Mouse (Mus musculus): ENCODE measurements around the gene Gldc. TPM values are rescaled to one million over a fixed set of nuclear protein-coding genes. Genes with fewer than 3 reads are reported as not detected.

The Gldc gene
- polyA plus RNA-seq, 1 experiment from 2014 or later: 1.1 TPM

GRCm38 (mm10) chr19:30205159-30205816, 30.1 kb upstream of the Gldc start:
- no peak overlapping the region for H3K9ac ChIP-seq (ENCODE audit: low read length)
- no peak for ATAC-seq (replicated peaks; ENCODE audit: extremely low read depth, insufficient read depth, low FRiP score)

GRCm38 (mm10) chr19:30202177-30202576, 26.9 kb upstream of the Gldc start:
- 39% methylated on average over 7 of the region's 7 CpGs for WGBS
- Histone ChIP-seq H3K36me3 (ENCODE audit: control insufficient read depth, insufficient read depth) (no peaks in the 10 kb centered on the region), H3K4me1 (ENCODE audit: control insufficient read depth, insufficient read depth, low read length) (no peaks in the 10 kb centered on the region), H3K27ac (ENCODE audit: low read length) (no peak overlapping the region), H3K9me3 (replicated peaks; ENCODE audit: control insufficient read depth, low read length) (no peaks in the 10 kb centered on the region), H3K27me3 (ENCODE audit: control insufficient read depth, insufficient read depth, low read length) (no peaks in the 10 kb centered on the region), H3K4me2 (ENCODE audit: low read depth, low read length) (no peak overlapping the region), H3K9ac (ENCODE audit: low read length) (no peak overlapping the region), H3K4me3 (ENCODE audit: low read length) (no peak overlapping the region)
- ATAC-seq (replicated peaks; ENCODE audit: extremely low read depth, insufficient read depth, low FRiP score): no peak

More at GRCm38 (mm10) chr19:30205159-30205816, 30.1 kb upstream of the Gldc start:
- no peak overlapping the region for H3K4me3 ChIP-seq (ENCODE audit: low read length)
- no peaks in the 10 kb centered on the region for H3K9me3 ChIP-seq (replicated peaks; ENCODE audit: control insufficient read depth, low read length)
- no peaks in the 10 kb centered on the region for H3K4me1 ChIP-seq (ENCODE audit: control insufficient read depth, insufficient read depth, low read length)
- 18% methylated on average over 12 of the region's 12 CpGs for WGBS
- H3K36me3 ChIP-seq (ENCODE audit: control insufficient read depth, insufficient read depth): no peaks in the 10 kb centered on the region
- H3K27me3 ChIP-seq (ENCODE audit: control insufficient read depth, insufficient read depth, low read length): no peaks in the 10 kb centered on the region
- H3K27ac ChIP-seq (ENCODE audit: low read length): no peak overlapping the region
- no peak overlapping the region for H3K4me2 ChIP-seq (ENCODE audit: low read depth, low read length)

GRCm38 (mm10) chr19:30194999-30195398, 19.8 kb upstream of the Gldc start:
- Histone ChIP-seq H3K4me2 (ENCODE audit: low read depth, low read length) (no peak overlapping the region), H3K27me3 (ENCODE audit: control insufficient read depth, insufficient read depth, low read length) (no peaks in the 10 kb centered on the region), H3K4me1 (ENCODE audit: control insufficient read depth, insufficient read depth, low read length) (no peaks in the 10 kb centered on the region), H3K9ac (ENCODE audit: low read length) (no peak overlapping the region), H3K36me3 (ENCODE audit: control insufficient read depth, insufficient read depth) (no peaks in the 10 kb centered on the region), H3K9me3 (replicated peaks; ENCODE audit: control insufficient read depth, low read length) (no peaks in the 10 kb centered on the region), H3K4me3 (ENCODE audit: low read length) (no peak overlapping the region), H3K27ac (ENCODE audit: low read length) (no peak overlapping the region)
- ATAC-seq (replicated peaks; ENCODE audit: extremely low read depth, insufficient read depth, low FRiP score): no peak
- WGBS: 75% methylated on average over 6 of the region's 6 CpGs

- Histone ChIP-seq H3K4me2 (ENCODE audit: low read depth, low read length) (no peak overlapping the region), H3K4me1 (ENCODE audit: control insufficient read depth, insufficient read depth, low read length) (no peaks in the 10 kb centered on the region), H3K27me3 (ENCODE audit: control insufficient read depth, insufficient read depth, low read length) (no peaks in the 10 kb centered on the region), H3K27ac (ENCODE audit: low read length) (no peak overlapping the region), H3K9ac (ENCODE audit: low read length) (no peak overlapping the region), H3K4me3 (ENCODE audit: low read length) (no peak overlapping the region), H3K9me3 (replicated peaks; ENCODE audit: control insufficient read depth, low read length) (peaks cover 4% of the 10 kb centered on the region), H3K36me3 (ENCODE audit: control insufficient read depth, insufficient read depth) (no peaks in the 10 kb centered on the region)
- 88% methylated on average over 2 of the region's 2 CpGs for WGBS
- no peak for ATAC-seq (replicated peaks; ENCODE audit: extremely low read depth, insufficient read depth, low FRiP score)
These were observed 12.0 kb upstream of the Gldc start for GRCm38 (mm10) chr19:30187232-30187631.

GRCm38 (mm10) chr19:30185536-30185935, 10.3 kb upstream of the Gldc start:
- H3K4me2 ChIP-seq (ENCODE audit: low read depth, low read length): no peak overlapping the region
- H3K4me1 ChIP-seq (ENCODE audit: control insufficient read depth, insufficient read depth, low read length): no peaks in the 10 kb centered on the region
- no peak overlapping the region for H3K27ac ChIP-seq (ENCODE audit: low read length)
- ATAC-seq (replicated peaks; ENCODE audit: extremely low read depth, insufficient read depth, low FRiP score): no peak
- no peaks in the 10 kb centered on the region for H3K27me3 ChIP-seq (ENCODE audit: control insufficient read depth, insufficient read depth, low read length)
- peaks cover 4% of the 10 kb centered on the region for H3K9me3 ChIP-seq (replicated peaks; ENCODE audit: control insufficient read depth, low read length)
- no peak overlapping the region for H3K4me3 ChIP-seq (ENCODE audit: low read length)
- 71% methylated on average over 2 of the region's 2 CpGs for WGBS
- H3K9ac ChIP-seq (ENCODE audit: low read length): no peak overlapping the region
- no peaks in the 10 kb centered on the region for H3K36me3 ChIP-seq (ENCODE audit: control insufficient read depth, insufficient read depth)

- Histone ChIP-seq H3K4me2 (ENCODE audit: low read depth, low read length) (no peak overlapping the region), H3K9ac (ENCODE audit: low read length) (no peak overlapping the region), H3K4me1 (ENCODE audit: control insufficient read depth, insufficient read depth, low read length) (no peaks in the 10 kb centered on the region; the same call in 1 of the 2 replicates), H3K4me3 (ENCODE audit: low read length) (no peak overlapping the region), H3K36me3 (ENCODE audit: control insufficient read depth, insufficient read depth) (no peaks in the 10 kb centered on the region), H3K27ac (ENCODE audit: low read length) (no peak overlapping the region), H3K9me3 (replicated peaks; ENCODE audit: control insufficient read depth, low read length) (peaks cover 5% of the 10 kb centered on the region), H3K27me3 (ENCODE audit: control insufficient read depth, insufficient read depth, low read length) (peaks cover 10% of the 10 kb centered on the region; the same call in 1 of the 2 replicates)
- ATAC-seq (replicated peaks; ENCODE audit: extremely low read depth, insufficient read depth, low FRiP score): no peak
- WGBS: 89% methylated on average over 1 of the region's 1 CpGs
These were observed 4.8 kb upstream of the Gldc start for GRCm38 (mm10) chr19:30179979-30180378.

- WGBS: 6% methylated on average over 15 of the region's 15 CpGs
These were observed 1.1 kb downstream of the Gldc start for GRCm38 (mm10) chr19:30174074-30174670.

GRCm38 (mm10) chr19:30171346-30172055, 3.7 kb downstream of the Gldc start:
- Histone ChIP-seq H3K4me2 (ENCODE audit: low read depth, low read length) (no peak overlapping the region), H3K36me3 (ENCODE audit: control insufficient read depth, insufficient read depth) (no peaks in the 10 kb centered on the region), H3K9ac (ENCODE audit: low read length) (no peak overlapping the region), H3K27ac (ENCODE audit: low read length) (no peak overlapping the region), H3K9me3 (replicated peaks; ENCODE audit: control insufficient read depth, low read length) (no peaks in the 10 kb centered on the region), H3K27me3 (ENCODE audit: control insufficient read depth, insufficient read depth, low read length) (peaks cover 24% of the 10 kb centered on the region), H3K4me3 (ENCODE audit: low read length) (no peak overlapping the region), H3K4me1 (ENCODE audit: control insufficient read depth, insufficient read depth, low read length) (peaks cover 2% of the 10 kb centered on the region; the same call in 1 of the 2 replicates)
- 69% methylated on average over 8 of the region's 8 CpGs for WGBS
- no peak for ATAC-seq (replicated peaks; ENCODE audit: extremely low read depth, insufficient read depth, low FRiP score)

More at GRCm38 (mm10) chr19:30174074-30174670, 1.1 kb downstream of the Gldc start:
- no peak overlapping the region; the same call in 1 of the 2 replicates for H3K9ac ChIP-seq (ENCODE audit: low read length)
- no peak overlapping the region for H3K27ac ChIP-seq (ENCODE audit: low read length)
- peak overlapping the region; percentile 100 for H3K4me2 ChIP-seq (ENCODE audit: low read depth, low read length)
- peaks cover 2% of the 10 kb centered on the region; the same call in 1 of the 2 replicates for H3K4me1 ChIP-seq (ENCODE audit: control insufficient read depth, insufficient read depth, low read length)
- ATAC-seq (replicated peaks; ENCODE audit: extremely low read depth, insufficient read depth, low FRiP score): no peak
- peaks cover 5% of the 10 kb centered on the region for H3K9me3 ChIP-seq (replicated peaks; ENCODE audit: control insufficient read depth, low read length)
- H3K36me3 ChIP-seq (ENCODE audit: control insufficient read depth, insufficient read depth): no peaks in the 10 kb centered on the region
- peaks cover 24% of the 10 kb centered on the region for H3K27me3 ChIP-seq (ENCODE audit: control insufficient read depth, insufficient read depth, low read length)
- peak overlapping the region; percentile 69 for H3K4me3 ChIP-seq (ENCODE audit: low read length)

GRCm38 (mm10) chr19:30170319-30170718, 4.9 kb downstream of the Gldc start:
- Histone ChIP-seq H3K27ac (ENCODE audit: low read length) (no peak overlapping the region), H3K9ac (ENCODE audit: low read length) (no peak overlapping the region), H3K9me3 (replicated peaks; ENCODE audit: control insufficient read depth, low read length) (no peaks in the 10 kb centered on the region), H3K36me3 (ENCODE audit: control insufficient read depth, insufficient read depth) (no peaks in the 10 kb centered on the region), H3K27me3 (ENCODE audit: control insufficient read depth, insufficient read depth, low read length) (peaks cover 15% of the 10 kb centered on the region), H3K4me3 (ENCODE audit: low read length) (no peak overlapping the region), H3K4me2 (ENCODE audit: low read depth, low read length) (no peak overlapping the region), H3K4me1 (ENCODE audit: control insufficient read depth, insufficient read depth, low read length) (peaks cover 2% of the 10 kb centered on the region; the same call in 1 of the 2 replicates)
- 82% methylated on average over 6 of the region's 6 CpGs for WGBS
- ATAC-seq (replicated peaks; ENCODE audit: extremely low read depth, insufficient read depth, low FRiP score): no peak
